Mouse (Mus musculus): Measurements from ENCODE around the gene Klhdc9. TPM values are rescaled to one million over a fixed set of nuclear protein-coding genes. Genes with fewer than 3 reads are reported as not detected.
"Not testable (repeated sequence)": the region's sequence is repeated elsewhere in the genome, so short reads cannot be mapped to it uniquely, and the experiment has no call there.

Gene Klhdc9
- polyA plus RNA-seq, 1 experiment, result 1.3 TPM

DNA sequence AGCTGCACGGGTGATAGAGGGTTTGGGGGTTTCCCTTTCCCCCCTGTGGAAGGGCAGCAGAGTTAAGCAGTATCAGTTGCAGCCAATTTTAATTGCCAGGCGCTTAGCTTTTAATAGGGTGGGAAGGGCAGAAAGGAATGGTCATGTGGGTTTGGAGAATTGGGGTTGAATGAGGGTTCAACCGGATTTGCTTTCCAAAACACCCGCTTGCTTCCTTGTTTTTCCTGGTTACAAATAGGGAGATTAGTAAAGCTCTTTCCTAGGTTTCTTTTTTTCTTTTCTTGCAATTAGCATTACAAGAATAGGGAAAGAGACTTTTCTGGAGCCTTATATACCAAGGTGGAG is 30.4 kb downstream of the Klhdc9 start:
- Histone ChIP-seq H3K4me3 (replicated peaks; ENCODE audit: control insufficient read depth, low read depth, low read length) (peak overlapping the region; percentile 82), H3K4me1 (ENCODE audit: control insufficient read depth, insufficient read depth, low read length) (peaks cover 1% of the 10 kb centered on the region; the same call in 1 of the 2 replicates), H3K27ac (ENCODE audit: control insufficient read depth, insufficient read depth, low read depth, low read length, poor library complexity) (peak overlapping the region; percentile 56; the same call in 1 of the 2 replicates)
- no peak for TF ChIP-seq CTCF (IDR thresholded peaks at IDR 0.05; ENCODE audit: control insufficient read depth, insufficient read depth, low read length)
- TF ChIP-seq POLR2A (IDR thresholded peaks at IDR 0.05; ENCODE audit: borderline replicate concordance, control insufficient read depth, low read depth, low read length), result no peak
- WGBS, result under 1% methylated on average over 4 of the region's 4 CpGs

DNA sequence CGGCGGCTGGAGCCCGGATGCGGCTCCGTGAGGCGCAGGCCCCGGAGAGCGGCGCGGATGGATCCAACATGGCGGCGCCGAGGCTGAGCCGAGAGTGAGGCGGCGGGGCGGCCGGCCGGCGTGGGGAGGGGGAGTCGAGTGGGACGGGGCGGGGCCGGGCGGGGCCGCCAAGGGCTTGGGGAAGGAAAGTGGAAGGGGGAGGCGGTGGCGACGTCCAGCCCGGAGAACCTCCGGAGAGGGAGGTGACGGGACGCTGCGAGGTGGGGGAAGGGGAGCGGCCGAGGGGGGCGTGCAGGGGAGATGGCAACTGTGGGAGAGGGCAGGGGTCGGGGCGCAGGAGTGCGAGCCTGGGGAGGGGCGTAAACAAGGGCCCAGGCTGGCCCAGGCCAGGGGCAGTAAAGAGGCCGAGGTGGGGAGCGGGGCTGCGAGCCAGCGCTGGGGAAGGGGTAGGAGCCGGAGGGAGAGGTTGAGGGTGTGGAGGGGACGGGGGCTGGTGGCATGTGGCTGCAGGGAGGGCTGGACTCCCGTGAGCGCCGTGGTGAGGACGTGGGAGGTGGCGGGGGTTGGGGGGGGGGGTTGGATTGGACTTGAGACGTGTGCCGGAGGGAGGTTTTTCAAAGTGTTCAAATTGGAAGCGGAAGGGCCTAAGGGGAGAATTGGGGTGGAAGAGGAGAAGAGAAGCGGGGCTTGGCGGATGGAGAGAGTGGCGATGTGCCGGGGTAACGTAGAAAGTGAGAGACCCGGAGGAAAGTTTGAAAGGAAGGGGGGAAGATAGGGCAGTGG is 31.0 kb downstream of the Klhdc9 start:
- Histone ChIP-seq H3K4me1 (ENCODE audit: control insufficient read depth, insufficient read depth, low read length) (peaks cover 1% of the 10 kb centered on the region; the same call in 1 of the 2 replicates), H3K4me3 (replicated peaks; ENCODE audit: control insufficient read depth, low read depth, low read length) (peak overlapping the region; percentile 82), H3K27ac (ENCODE audit: control insufficient read depth, insufficient read depth, low read depth, low read length, poor library complexity) (peak overlapping the region; percentile 99)
- TF ChIP-seq POLR2A (IDR thresholded peaks at IDR 0.05; ENCODE audit: borderline replicate concordance, control insufficient read depth, low read depth, low read length) (peak; percentile 39; the same call in 1 of the 2 replicates), CTCF (IDR thresholded peaks at IDR 0.05; ENCODE audit: control insufficient read depth, insufficient read depth, low read length) (no peak)
- 2% methylated on average over 52 of the region's 61 CpGs for WGBS

DNA sequence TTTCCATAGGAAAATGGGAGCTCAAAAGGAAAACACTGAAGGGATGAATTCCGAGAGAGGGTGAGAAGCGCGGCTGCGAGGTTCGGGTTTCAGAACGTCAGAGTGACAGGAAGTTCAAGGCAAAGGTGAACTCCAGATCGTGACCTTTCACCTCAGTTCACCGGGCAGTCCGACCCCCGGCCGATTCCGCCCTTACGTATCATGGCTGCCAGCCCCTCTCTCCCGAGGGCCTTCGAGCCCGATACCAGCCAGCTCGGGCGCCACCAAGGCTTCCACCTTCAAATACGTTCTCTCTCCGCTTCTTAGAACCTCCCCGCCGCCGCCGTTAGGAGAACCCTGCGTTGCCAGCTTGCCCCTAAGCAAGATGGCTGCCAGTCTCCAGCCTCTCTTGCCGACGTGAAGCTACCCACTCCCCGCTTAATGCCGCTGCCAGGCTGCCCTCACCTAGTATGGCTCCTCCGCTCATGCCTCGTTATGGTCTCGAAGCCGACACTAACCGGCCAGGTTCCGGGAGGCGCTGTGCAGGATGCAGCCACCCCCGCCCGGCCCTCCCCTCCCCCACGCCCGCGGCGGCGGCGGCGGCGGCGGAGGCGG is 31.7 kb downstream of the Klhdc9 start, which contains the start of gene Dedd:
TSS of gene Dedd (plus strand) at position 307 of the 594 bp plus-strand sequence.
- peak within 1 kb of the TSS; percentile 85 for H3K4me3 ChIP-seq (replicated peaks; ENCODE audit: control insufficient read depth, low read depth, low read length)
- whole genome bisulfite sequencing, result 2% methylated on average over 48 of the region's 48 CpGs
- peak within 1 kb of the TSS; percentile 99 for H3K27ac ChIP-seq (ENCODE audit: control insufficient read depth, insufficient read depth, low read depth, low read length, poor library complexity)
- peaks cover 1% of the 10 kb centered on the region; the same call in 1 of the 2 replicates for H3K4me1 ChIP-seq (ENCODE audit: control insufficient read depth, insufficient read depth, low read length)
- TF ChIP-seq CTCF (IDR thresholded peaks at IDR 0.05; ENCODE audit: control insufficient read depth, insufficient read depth, low read length) (no peak; the same call in 1 of the 2 replicates), POLR2A (IDR thresholded peaks at IDR 0.05; ENCODE audit: borderline replicate concordance, control insufficient read depth, low read depth, low read length) (peak; percentile 44; the same call in 1 of the 2 replicates)

DNA sequence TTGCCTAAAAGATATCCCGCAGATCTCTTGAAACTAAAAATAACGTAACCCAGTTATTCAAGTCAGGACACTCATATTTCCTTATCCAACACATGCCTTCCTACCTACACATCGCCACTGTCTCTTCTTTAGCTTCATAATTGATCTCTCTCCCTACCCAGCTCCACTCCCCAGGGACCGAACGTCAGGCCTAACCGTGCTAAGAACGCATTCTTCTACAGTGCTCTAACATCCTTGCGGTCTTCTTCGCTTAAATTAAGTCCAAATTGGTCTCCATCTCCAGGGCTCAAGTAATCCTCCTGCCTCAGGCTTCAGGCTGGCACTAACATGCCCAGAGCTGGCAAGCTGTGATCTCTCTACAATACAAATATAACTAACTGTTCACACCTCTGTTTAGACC is 32.4 kb downstream of the Klhdc9 start:
- Histone ChIP-seq H3K27ac (ENCODE audit: control insufficient read depth, insufficient read depth, low read depth, low read length, poor library complexity) (peak overlapping the region; percentile 99; the same call in 1 of the 2 replicates), H3K4me3 (replicated peaks; ENCODE audit: control insufficient read depth, low read depth, low read length) (peak overlapping the region; percentile 85), H3K4me1 (ENCODE audit: control insufficient read depth, insufficient read depth, low read length) (peaks cover 1% of the 10 kb centered on the region; the same call in 1 of the 2 replicates)
- TF ChIP-seq CTCF (IDR thresholded peaks at IDR 0.05; ENCODE audit: control insufficient read depth, insufficient read depth, low read length) (no peak), POLR2A (IDR thresholded peaks at IDR 0.05; ENCODE audit: borderline replicate concordance, control insufficient read depth, low read depth, low read length) (no peak)
- WGBS, result 33% methylated on average over 9 of the region's 9 CpGs

DNA sequence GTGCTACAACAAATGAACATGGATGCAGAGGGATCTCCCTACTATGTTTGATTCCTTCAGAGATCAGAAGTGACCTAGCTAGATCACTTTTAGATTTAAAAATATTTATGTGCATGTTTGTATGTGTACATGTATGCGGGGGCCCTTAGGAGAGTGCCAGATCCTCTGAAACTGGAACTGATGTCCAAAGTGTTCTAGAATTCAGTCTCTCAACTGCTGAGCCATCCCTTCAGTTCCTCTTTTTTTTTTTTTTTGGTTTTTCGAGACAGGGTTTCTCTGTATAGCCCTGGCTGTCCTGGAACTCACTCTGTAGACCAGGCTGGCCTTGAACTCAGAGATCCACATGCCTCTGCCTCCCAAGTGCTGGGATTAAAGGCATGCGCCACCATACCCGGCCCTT is 34.0 kb downstream of the Klhdc9 start:
- not testable (repeated sequence) for H3K27ac ChIP-seq (ENCODE audit: control insufficient read depth, insufficient read depth, low read depth, low read length, poor library complexity); H3K4me3 ChIP-seq (replicated peaks; ENCODE audit: control insufficient read depth, low read depth, low read length); H3K4me1 ChIP-seq (ENCODE audit: control insufficient read depth, insufficient read depth, low read length)
- WGBS, result 32% methylated on average over 4 of the region's 4 CpGs

DNA sequence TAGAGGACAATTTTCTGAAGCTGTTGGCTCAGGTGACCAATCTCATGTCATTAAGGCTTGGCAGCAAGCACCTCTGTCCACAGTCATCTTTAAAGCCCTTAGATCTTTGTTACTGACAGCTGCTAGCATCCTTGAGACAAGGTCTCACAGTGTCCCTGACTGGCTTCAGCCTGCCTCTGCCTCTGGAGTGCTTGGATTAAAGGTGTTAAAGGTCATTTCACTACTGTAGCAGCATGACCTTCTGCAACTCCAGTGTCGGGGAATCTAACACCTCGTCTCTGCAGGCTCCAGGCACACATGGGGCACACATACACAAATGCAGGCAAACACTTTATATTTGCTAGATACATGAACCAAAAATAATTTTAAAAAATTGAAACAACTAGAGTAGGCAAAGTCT is 35.0 kb downstream of the Klhdc9 start:
- no peak for TF ChIP-seq POLR2A (IDR thresholded peaks at IDR 0.05; ENCODE audit: borderline replicate concordance, control insufficient read depth, low read depth, low read length)
- no peak for TF ChIP-seq CTCF (IDR thresholded peaks at IDR 0.05; ENCODE audit: control insufficient read depth, insufficient read depth, low read length)
- H3K4me3 ChIP-seq (replicated peaks; ENCODE audit: control insufficient read depth, low read depth, low read length), result no peak overlapping the region

DNA sequence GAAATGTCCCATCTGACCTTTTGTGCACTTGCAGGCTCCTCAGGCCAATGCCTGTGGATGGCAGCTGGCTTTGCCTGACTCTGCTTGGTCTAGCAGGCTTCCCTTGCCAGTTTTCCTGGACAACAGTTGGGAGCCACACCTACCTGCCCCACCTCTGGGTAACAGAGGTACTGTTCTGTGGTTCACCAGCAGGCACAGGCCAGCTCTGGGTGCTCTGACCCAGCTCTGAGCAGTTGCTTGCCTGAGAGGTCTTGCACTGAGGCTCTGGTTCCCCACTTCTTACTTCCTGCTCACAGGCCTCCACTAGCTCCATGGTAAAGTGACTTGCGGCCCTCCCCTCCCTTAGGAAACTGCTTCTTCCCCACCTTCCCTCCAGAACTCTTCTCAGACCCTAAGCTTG is 38.6 kb downstream of the Klhdc9 start:
- WGBS, result 67% methylated on average over 1 of the region's 1 CpGs
- TF ChIP-seq CTCF (IDR thresholded peaks at IDR 0.05; ENCODE audit: control insufficient read depth, insufficient read depth, low read length) (no peak), POLR2A (IDR thresholded peaks at IDR 0.05; ENCODE audit: borderline replicate concordance, control insufficient read depth, low read depth, low read length) (no peak)
- Histone ChIP-seq H3K4me1 (ENCODE audit: control insufficient read depth, insufficient read depth, low read length) (no peaks in the 10 kb centered on the region; the same call in 1 of the 2 replicates), H3K4me3 (replicated peaks; ENCODE audit: control insufficient read depth, low read depth, low read length) (no peak overlapping the region), H3K27ac (ENCODE audit: control insufficient read depth, insufficient read depth, low read depth, low read length, poor library complexity) (no peak overlapping the region)

More for the DNA sequence above, 35.0 kb downstream of the Klhdc9 start:
- WGBS, result 89% methylated on average over 2 of the region's 2 CpGs
- no peak overlapping the region for H3K27ac ChIP-seq (ENCODE audit: control insufficient read depth, insufficient read depth, low read depth, low read length, poor library complexity)
- H3K4me1 ChIP-seq (ENCODE audit: control insufficient read depth, insufficient read depth, low read length), result no peaks in the 10 kb centered on the region; the same call in 1 of the 2 replicates

DNA sequence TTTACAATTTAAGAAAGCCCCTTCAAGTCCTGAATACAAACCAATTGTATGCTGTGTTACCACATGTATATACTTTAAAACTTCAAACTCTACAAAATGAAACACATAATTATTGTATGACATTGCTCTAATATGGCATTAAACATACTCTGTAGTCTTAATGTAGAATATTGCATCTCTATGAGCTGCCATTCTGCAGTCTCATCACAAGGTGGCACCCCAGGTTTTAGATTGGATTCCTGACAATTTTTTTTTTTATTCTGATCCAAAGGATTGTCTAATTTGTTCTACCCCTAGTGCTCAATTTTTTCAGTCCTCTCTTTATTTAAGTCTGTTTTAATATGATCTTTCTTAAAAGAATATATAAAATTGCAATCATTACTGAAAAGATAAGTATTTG is 39.2 kb downstream of the Klhdc9 start:
- no peak for TF ChIP-seq CTCF (IDR thresholded peaks at IDR 0.05; ENCODE audit: control insufficient read depth, insufficient read depth, low read length)
- TF ChIP-seq POLR2A (IDR thresholded peaks at IDR 0.05; ENCODE audit: borderline replicate concordance, control insufficient read depth, low read depth, low read length), result no peak
- Histone ChIP-seq H3K4me3 (replicated peaks; ENCODE audit: control insufficient read depth, low read depth, low read length) (no peak overlapping the region), H3K4me1 (ENCODE audit: control insufficient read depth, insufficient read depth, low read length) (no peaks in the 10 kb centered on the region; the same call in 1 of the 2 replicates), H3K27ac (ENCODE audit: control insufficient read depth, insufficient read depth, low read depth, low read length, poor library complexity) (no peak overlapping the region)

Data from bone marrow, adult 2 months (tissue).